Mouse (Mus musculus): Measurements from ENCODE around the gene Brpf3. TPM values are rescaled to one million over a fixed set of nuclear protein-coding genes. Genes with fewer than 3 reads are reported as not detected.
A peak's percentile ranks its signal among the peaks of the same experiment; 100 is the strongest.
"Not testable (repeated sequence)": the region's sequence is repeated elsewhere in the genome, so short reads cannot be mapped to it uniquely, and the experiment has no call there.

The Brpf3 gene
- polyA plus RNA-seq, 1 experiment from 2014 or later = 9.1 TPM

DNA sequence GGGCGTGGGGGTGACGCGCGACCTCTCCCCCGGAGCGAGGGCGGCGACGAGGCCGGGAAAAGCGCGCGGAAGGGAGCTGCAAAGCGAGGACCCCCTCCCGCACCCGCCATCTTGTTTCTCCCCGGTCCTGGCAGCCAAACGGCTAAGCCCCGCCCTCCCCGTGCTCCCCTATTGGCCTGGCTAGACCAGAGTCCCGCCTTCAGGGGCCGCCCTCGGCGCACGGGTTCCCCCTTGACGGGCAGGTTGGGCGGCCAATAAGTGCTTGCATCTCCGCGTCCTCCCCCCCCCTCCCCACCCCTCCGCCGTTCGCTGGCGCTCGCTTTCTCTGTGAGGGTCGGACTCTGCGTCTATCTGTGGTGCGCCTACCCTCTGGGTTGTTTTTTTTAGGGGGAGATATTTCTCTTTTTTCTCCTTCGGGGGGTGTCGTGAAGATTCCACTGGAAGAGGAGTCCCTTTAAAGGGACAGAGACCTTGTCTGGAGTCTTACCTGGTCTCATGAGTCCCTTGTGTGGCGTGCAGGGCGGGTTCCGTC lies 650 bp downstream of the Brpf3 start:
- peak; percentile 100 for DNase-seq (ENCODE audit: low spot score)
- H3K36me3 ChIP-seq (replicated peaks) = peaks cover 19% of the 10 kb centered on the region

DNA sequence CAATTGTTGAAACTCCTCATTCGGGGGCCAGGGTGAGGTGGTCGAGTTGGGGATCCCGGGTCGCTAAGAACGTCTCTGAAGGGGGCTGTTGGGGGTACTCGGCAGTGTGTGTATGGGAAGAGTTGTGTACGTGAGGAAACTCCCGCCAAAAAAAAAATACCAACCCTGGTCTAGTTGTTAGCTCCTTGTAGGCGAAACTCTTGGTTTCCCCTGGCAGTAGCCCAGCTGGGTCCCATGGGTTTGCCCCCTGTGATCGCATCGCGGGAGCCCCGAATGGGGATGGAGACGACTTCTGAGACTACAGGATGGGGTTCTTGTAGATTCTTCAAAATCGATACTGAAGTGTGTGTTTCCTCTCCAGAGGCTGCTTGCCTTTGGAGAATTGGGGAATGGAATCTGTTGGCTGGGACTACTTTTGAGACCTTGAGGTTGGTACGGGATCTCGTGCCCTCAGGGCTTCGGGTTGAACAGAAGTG lies 1.2 kb downstream of the Brpf3 start:
- Histone ChIP-seq H3K4me3 (peak overlapping the region; percentile 88), H3K36me3 (replicated peaks) (peaks cover 24% of the 10 kb centered on the region), H3K27me3 (replicated peaks; ENCODE audit: low read depth, poor library complexity, severe bottlenecking) (0 out of 2 replicates have a peak, but pooled peaks cover 3% of the 10 kb centered on the region), H3K9me3 (no peaks in the 10 kb centered on the region), H3K27ac (replicated peaks) (peak overlapping the region; percentile 100), H3K4me1 (peaks cover 36% of the 10 kb centered on the region)
- no peak for DNase-seq (ENCODE audit: low spot score)
- WGBS = 1% methylated on average over 18 of the region's 18 CpGs

More for the DNA sequence above, 650 bp downstream of the Brpf3 start:
- WGBS = under 1% methylated on average over 42 of the region's 42 CpGs
- Histone ChIP-seq H3K4me1 (peaks cover 36% of the 10 kb centered on the region), H3K4me3 (peak overlapping the region; percentile 88), H3K27me3 (replicated peaks; ENCODE audit: low read depth, poor library complexity, severe bottlenecking) (0 out of 2 replicates have a peak, but pooled peaks cover 3% of the 10 kb centered on the region), H3K9me3 (no peaks in the 10 kb centered on the region), H3K27ac (replicated peaks) (peak overlapping the region; percentile 100)

DNA sequence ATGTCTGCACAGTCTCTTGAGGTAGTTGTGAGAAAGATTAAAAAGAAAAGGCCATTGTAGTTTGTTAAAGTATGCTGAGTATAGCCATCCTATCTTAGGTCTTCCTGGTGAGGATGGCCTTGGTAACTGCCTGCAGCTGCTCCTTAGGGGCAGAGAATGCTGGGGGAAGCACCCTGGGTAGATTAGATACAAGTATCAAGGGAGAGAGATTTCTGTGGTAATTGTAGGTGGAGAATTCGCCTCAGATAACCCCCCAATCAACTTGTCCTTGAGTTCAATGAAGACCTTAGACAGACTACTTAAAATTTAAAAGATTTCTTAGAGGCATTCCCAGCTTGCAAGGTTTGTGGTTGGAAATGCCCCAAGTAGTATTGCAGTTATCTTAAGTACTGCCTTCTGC lies 2.4 kb downstream of the Brpf3 start:
- no peak for DNase-seq (ENCODE audit: low spot score)
- no peak overlapping the region for H3K27ac ChIP-seq (replicated peaks)

DNA sequence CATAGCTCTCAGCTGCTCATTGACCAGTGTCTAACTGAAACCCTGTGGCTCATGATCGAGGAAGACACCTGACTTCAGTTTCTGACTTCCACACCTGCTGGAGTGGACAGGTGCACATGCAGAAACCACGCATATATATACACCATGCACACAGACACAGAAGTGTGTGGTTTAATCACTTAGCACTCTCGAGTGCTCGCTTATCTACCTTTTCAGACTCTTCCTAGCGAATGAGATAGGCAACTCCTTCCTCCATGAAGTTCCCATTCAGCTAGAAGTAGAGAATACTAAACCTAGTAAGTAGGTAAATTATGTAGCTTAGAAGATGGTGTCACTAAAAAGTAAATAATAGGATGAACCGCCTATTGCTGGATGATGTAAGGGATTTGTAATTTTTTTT lies 4.1 kb downstream of the Brpf3 start:
- H3K4me3 ChIP-seq = no peak overlapping the region
- H3K27ac ChIP-seq (replicated peaks) = no peak overlapping the region
- H3K27me3 ChIP-seq (replicated peaks; ENCODE audit: low read depth, poor library complexity, severe bottlenecking) = no peaks in the 10 kb centered on the region
- peaks cover 53% of the 10 kb centered on the region for H3K36me3 ChIP-seq (replicated peaks)
- WGBS = 94% methylated on average over 6 of the region's 6 CpGs
- no peak for DNase-seq (ENCODE audit: low spot score)
- H3K4me1 ChIP-seq = peaks cover 22% of the 10 kb centered on the region
- H3K9me3 ChIP-seq = no peaks in the 10 kb centered on the region

More for the DNA sequence above, 2.4 kb downstream of the Brpf3 start:
- Histone ChIP-seq H3K4me1 (peaks cover 36% of the 10 kb centered on the region), H3K36me3 (replicated peaks) (peaks cover 37% of the 10 kb centered on the region), H3K9me3 (no peaks in the 10 kb centered on the region), H3K27me3 (replicated peaks; ENCODE audit: low read depth, poor library complexity, severe bottlenecking) (no peaks in the 10 kb centered on the region), H3K4me3 (0 out of 2 replicates have a peak overlapping the region, but pooled peaks have one; percentile 88)
- WGBS = 85% methylated on average over 1 of the region's 1 CpGs

DNA sequence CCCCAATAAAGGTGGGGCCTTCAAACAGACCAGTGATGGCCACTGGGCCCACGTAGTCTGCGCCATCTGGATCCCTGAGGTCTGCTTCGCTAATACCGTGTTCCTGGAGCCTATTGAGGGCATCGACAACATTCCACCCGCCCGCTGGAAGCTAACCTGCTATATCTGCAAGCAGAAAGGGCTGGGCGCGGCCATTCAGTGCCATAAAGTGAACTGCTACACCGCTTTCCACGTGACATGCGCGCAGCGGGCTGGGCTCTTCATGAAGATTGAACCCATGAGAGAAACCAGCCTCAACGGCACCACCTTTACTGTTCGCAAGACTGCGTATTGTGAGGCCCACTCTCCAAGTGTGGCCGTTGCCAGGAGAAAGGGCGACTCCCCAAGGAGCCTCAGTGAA lies 5.9 kb downstream of the Brpf3 start:
- H3K27ac ChIP-seq (replicated peaks) = no peak overlapping the region
- H3K9me3 ChIP-seq = no peaks in the 10 kb centered on the region
- WGBS = 97% methylated on average over 19 of the region's 19 CpGs
- H3K36me3 ChIP-seq (replicated peaks) = peaks cover 71% of the 10 kb centered on the region
- no peaks in the 10 kb centered on the region for H3K27me3 ChIP-seq (replicated peaks; ENCODE audit: low read depth, poor library complexity, severe bottlenecking)
- no peak overlapping the region for H3K4me3 ChIP-seq
- H3K4me1 ChIP-seq = peaks cover 13% of the 10 kb centered on the region
- DNase-seq (ENCODE audit: low spot score) = no peak

DNA sequence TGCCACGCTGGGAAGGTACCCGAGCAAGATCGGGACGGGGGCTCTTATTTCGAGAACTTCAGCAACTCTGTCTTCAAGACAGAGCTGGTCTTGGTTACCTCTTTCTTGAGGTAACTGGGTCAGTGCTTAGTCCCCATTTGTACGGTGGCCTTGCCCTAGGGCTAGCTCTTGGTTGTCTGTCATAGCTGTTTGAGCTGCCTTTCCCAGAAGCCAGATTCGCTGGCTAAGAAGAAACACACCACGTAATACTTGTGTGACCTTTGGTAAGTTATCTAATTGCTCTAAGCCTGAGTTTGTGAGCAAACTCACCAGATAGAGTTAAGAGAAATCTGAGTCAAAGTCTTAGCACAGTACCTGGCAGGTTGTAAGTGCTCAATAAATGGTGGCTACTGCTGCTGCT lies 7.8 kb downstream of the Brpf3 start:
- 95% methylated on average over 8 of the region's 8 CpGs for WGBS
- no peak overlapping the region for H3K4me3 ChIP-seq
- no peak overlapping the region for H3K27ac ChIP-seq (replicated peaks)
- H3K4me1 ChIP-seq = no peaks in the 10 kb centered on the region
- no peaks in the 10 kb centered on the region for H3K27me3 ChIP-seq (replicated peaks; ENCODE audit: low read depth, poor library complexity, severe bottlenecking)
- no peaks in the 10 kb centered on the region for H3K9me3 ChIP-seq
- DNase-seq (ENCODE audit: low spot score) = no peak
- peaks cover 91% of the 10 kb centered on the region for H3K36me3 ChIP-seq (replicated peaks)

DNA sequence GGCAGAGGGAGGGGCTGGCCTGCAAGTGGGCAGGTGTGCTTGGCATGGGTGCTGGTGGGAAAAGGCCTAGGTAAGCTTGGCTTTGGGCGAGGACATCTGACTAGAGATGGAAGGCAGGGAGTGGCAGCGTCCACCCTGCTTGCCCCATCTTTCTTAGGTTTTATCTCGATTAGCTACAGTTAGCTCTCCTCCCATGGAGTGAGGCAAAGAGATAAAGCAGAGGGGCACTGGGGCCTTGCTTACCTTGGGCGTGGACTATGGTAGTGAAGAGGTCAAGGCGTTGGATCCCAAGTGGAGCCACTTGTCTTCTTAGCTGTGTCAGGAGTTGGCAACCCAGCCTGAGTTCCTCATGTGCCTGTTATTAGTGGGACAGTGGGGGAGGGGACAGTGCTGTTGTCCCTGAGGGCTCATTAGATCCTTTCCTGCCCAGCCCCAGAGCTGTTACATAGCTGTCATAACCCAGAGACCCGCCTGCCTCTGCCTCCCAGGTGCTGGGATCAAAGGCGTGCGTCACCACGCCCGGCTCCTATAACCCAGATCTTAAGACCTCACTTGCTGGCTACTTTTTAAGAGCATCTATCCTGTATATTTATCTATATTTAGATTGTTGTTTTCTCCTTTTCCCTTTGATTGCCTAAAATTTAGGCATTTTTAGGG lies 8.4 kb downstream of the Brpf3 start:
- no peak for DNase-seq (ENCODE audit: low spot score)
- Histone ChIP-seq H3K4me3 (no peak overlapping the region), H3K9me3 (no peaks in the 10 kb centered on the region), H3K27ac (replicated peaks) (no peak overlapping the region), H3K27me3 (replicated peaks; ENCODE audit: low read depth, poor library complexity, severe bottlenecking) (no peaks in the 10 kb centered on the region), H3K4me1 (no peaks in the 10 kb centered on the region), H3K36me3 (replicated peaks) (peaks cover 96% of the 10 kb centered on the region)
- 94% methylated on average over 10 of the region's 10 CpGs for WGBS

DNA sequence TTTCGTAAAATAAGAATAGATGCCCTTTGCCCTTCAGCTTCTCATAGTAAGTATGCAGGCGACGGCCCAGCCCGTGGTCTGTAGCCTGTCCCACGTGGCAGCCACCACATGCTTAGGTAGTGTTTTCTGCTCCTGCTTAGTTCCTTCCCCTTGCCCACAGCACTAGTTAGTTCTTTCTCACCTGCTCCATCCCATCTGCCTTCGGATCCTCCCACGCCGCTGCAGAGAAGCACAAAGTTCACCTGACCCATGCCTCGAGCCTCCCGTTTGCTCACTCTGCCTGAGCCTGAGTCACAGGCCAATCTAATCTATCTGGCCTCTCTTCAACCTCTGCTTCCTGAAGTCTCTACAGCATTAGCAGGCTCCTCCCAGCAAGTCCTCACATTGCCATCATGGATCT lies 11.5 kb downstream of the Brpf3 start:
- H3K27ac ChIP-seq (replicated peaks) = no peak overlapping the region
- no peaks in the 10 kb centered on the region for H3K9me3 ChIP-seq
- H3K4me1 ChIP-seq = no peaks in the 10 kb centered on the region
- H3K27me3 ChIP-seq (replicated peaks; ENCODE audit: low read depth, poor library complexity, severe bottlenecking) = no peaks in the 10 kb centered on the region
- 95% methylated on average over 10 of the region's 10 CpGs for WGBS
- H3K4me3 ChIP-seq = no peak overlapping the region
- peaks cover 98% of the 10 kb centered on the region for H3K36me3 ChIP-seq (replicated peaks)
- no peak for DNase-seq (ENCODE audit: low spot score)

DNA sequence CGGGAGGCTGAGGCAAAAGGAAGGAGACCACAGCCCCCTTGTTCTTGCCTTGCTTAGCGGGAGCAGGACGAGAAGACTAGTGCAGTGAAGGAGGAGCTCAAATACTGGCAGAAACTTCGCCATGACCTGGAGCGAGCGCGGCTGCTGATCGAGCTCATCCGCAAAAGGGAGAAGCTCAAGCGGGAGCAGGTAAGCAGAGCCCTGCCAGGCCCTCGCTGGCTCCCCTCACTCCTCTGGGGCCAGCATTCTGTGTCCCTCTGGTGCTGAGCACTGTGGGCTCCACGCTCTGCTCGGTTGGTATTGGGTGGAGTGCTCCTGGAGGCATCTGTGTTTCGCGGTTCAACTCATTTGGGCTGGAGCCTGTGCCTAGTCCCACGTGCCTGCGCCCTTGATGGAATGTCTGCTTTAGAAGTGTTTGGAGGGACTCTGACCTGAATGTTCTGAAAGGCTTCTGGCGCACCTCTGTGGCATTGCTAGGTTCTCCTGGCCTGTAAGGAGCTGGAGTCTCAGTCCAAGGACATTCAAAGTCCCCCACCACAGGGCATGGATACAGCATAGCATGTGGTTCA lies 13.7 kb downstream of the Brpf3 start:
- H3K36me3 ChIP-seq (replicated peaks) = peaks cover 98% of the 10 kb centered on the region
- no peak overlapping the region for H3K4me3 ChIP-seq
- no peaks in the 10 kb centered on the region for H3K27me3 ChIP-seq (replicated peaks; ENCODE audit: low read depth, poor library complexity, severe bottlenecking)
- no peak overlapping the region for H3K27ac ChIP-seq (replicated peaks)
- H3K9me3 ChIP-seq = no peaks in the 10 kb centered on the region
- no peaks in the 10 kb centered on the region for H3K4me1 ChIP-seq
- DNase-seq (ENCODE audit: low spot score) = no peak
- 92% methylated on average over 18 of the region's 18 CpGs for WGBS

DNA sequence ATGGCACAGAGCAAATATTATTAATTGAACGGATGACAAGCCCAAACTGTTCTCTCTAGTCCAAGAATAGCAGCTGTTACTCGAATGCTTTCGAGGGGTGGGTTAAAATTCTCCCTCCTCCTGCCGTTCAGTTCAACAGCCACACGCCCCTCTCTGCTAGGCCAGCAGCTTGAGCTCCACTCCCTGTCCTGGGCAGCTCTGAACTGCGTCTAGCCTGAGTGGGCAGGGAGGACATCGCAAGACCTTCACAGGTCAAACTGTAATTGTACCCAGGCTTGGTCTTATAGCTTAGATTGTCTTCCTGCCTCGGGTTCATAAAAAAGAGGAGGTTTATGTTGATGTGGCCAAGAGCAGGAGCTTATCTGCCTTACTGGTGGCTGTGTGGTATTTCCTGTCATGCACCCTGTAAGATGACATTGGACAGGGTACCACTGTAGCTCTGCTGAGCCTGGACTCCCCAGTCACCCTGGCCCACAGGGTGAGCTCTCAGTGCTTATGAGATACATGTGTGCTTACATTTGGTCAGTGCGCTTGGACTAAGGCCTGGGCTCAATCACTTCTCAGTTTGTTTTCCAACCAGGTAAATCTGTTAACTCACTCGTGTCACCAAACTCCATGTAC lies 14.6 kb downstream of the Brpf3 start:
- no peak overlapping the region for H3K4me3 ChIP-seq
- WGBS = 88% methylated on average over 10 of the region's 10 CpGs
- H3K27ac ChIP-seq (replicated peaks) = no peak overlapping the region
- no peaks in the 10 kb centered on the region for H3K4me1 ChIP-seq
- no peaks in the 10 kb centered on the region for H3K9me3 ChIP-seq
- H3K27me3 ChIP-seq (replicated peaks; ENCODE audit: low read depth, poor library complexity, severe bottlenecking) = no peaks in the 10 kb centered on the region
- no peak for DNase-seq (ENCODE audit: low spot score)
- peaks cover 98% of the 10 kb centered on the region for H3K36me3 ChIP-seq (replicated peaks)

DNA sequence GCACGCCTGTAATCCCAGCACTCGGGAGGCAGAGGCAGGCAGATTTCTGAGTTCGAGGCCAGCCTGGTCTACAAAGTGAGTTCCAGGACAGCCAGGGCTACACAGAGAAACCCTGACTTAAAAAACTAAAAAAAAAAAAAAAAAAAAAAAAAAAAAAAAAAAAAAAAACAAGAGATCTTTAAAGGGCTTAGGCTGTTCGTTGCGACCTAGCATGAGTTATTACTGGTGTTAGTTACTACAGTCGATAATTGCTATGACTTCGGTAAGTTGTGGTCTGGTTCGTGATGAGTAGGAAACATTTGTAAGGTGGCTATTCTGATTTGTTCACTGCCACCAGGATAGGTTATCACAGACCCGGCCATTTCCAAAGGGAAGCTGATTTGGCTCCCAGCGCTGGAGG lies 15.4 kb downstream of the Brpf3 start:
- H3K36me3 ChIP-seq (replicated peaks) = peaks cover 98% of the 10 kb centered on the region
- H3K27ac ChIP-seq (replicated peaks); H3K4me1 ChIP-seq; H3K4me3 ChIP-seq; H3K9me3 ChIP-seq; DNase-seq (ENCODE audit: low spot score); H3K27me3 ChIP-seq (replicated peaks; ENCODE audit: low read depth, poor library complexity, severe bottlenecking): not testable (repeated sequence)
- WGBS = 92% methylated on average over 10 of the region's 10 CpGs

DNA sequence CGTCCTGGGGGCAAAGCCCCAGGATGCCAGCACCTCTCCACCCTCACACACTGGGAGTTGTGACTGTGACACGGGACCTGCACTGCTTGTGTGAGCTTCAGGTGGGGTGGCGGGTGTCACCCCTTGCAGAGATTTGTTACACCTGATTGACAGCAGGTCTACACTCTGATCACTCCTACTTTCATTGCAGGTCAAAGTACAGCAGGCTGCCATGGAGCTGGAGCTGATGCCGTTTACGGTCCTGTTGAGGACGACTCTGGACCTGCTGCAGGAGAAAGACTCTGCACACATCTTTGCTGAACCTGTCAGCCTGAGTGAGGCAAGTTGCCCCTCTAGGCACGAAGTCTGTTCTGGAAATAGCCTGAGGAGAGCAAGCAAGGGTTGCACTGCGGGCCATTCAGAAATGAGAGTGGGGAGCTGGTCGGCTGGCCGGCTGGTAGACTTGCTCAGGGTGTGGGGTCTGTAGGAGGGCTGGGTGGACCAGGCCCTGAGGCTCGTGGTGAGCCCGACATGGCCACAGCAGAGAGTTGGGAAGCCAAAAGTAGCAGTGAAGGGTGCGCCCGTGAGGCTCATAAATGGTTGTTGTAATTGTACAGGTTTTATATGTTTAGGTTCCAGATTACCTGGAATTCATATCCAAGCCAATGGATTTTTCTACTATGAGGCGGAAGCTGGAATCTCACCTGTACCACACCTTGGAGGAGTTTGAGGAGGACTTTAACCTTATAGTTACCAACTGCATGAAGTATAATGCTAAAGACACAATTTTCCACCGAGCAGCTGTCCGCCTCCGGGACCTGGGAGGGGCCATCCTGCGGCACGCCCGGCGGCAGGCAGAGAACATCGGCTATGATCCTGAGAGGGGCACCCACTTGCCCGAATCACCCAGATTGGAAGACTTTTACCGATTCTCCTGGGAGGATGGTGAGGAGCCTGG lies 16.3 kb downstream of the Brpf3 start:
- peaks cover 98% of the 10 kb centered on the region for H3K36me3 ChIP-seq (replicated peaks)

More for the DNA sequence above, 16.3 kb downstream of the Brpf3 start:
- no peaks in the 10 kb centered on the region for H3K27me3 ChIP-seq (replicated peaks; ENCODE audit: low read depth, poor library complexity, severe bottlenecking)
- 94% methylated on average over 25 of the region's 25 CpGs for WGBS
- no peaks in the 10 kb centered on the region for H3K4me1 ChIP-seq
- no peak for DNase-seq (ENCODE audit: low spot score)
- no peaks in the 10 kb centered on the region for H3K9me3 ChIP-seq
- no peak overlapping the region for H3K27ac ChIP-seq (replicated peaks)
- no peak overlapping the region for H3K4me3 ChIP-seq

All from embryonic facial prominence, embryonic 10.5 days (tissue).